Mouse (Mus musculus) adrenal gland, adult (tissue): ENCODE measurements at regions not wholly inside any gene's neighbourhood (a gene's known extent, or its start where the extent isn't known, plus 50 kb on each side); places are given as distances from the start of the nearest gene placed in this dataset.
A peak's percentile ranks its signal among the peaks of the same experiment; 100 is the strongest.

Experiments used
- DNase-seq, 2 experiments: peaks; one replicate each; pipeline ENCODE4 v3.0.0; 2022 to 2023; ENCODE audit warnings: low spot score in 1 of 2; ENCODE audit not compliant: inconsistent age in 2 of 2

GRCm38 (mm10) chr1:71955331-71955730 lies 256.8 kb downstream of the Mreg start:
- no peak for DNase-seq

GRCm38 (mm10) chr1:71953292-71953691 lies 258.8 kb downstream of the Mreg start:
- DNase-seq = no peak

GRCm38 (mm10) chr1:71949549-71949948 lies 262.6 kb downstream of the Mreg start:
- DNase-seq = no peak

GRCm38 (mm10) chr1:71948686-71949085 lies 263.4 kb downstream of the Mreg start:
- no peak for DNase-seq

- DNase-seq = no peak
Measured at GRCm38 (mm10) chr1:71947506-71947905, 264.6 kb downstream of the Mreg start.

GRCm38 (mm10) chr1:71946911-71947310 lies 265.2 kb downstream of the Mreg start:
- DNase-seq = no peak

- peak; percentile 67 to 83 for DNase-seq
Measured at GRCm38 (mm10) chr1:71945070-71945469, 267.0 kb downstream of the Mreg start.

- DNase-seq = no peak
Measured at GRCm38 (mm10) chr1:71944531-71944930, 267.6 kb downstream of the Mreg start.

GRCm38 (mm10) chr1:71942145-71942544 lies 270.0 kb downstream of the Mreg start:
- no peak for DNase-seq

- no peak for DNase-seq
Measured at GRCm38 (mm10) chr1:71941688-71942087, 270.4 kb downstream of the Mreg start.

- peak; percentile 20 to 75 for DNase-seq
Measured at GRCm38 (mm10) chr1:71940900-71941299, 271.2 kb downstream of the Mreg start.

- DNase-seq = peak in 1 of 2 experiments; percentile 53
Measured at GRCm38 (mm10) chr1:71938323-71939007, 273.6 kb downstream of the Mreg start.

GRCm38 (mm10) chr1:71937922-71938321 lies 274.2 kb downstream of the Mreg start:
- no peak for DNase-seq

- DNase-seq = no peak
Measured at GRCm38 (mm10) chr1:71937168-71937567, 274.9 kb downstream of the Mreg start.

GRCm38 (mm10) chr1:71936501-71937129 lies 275.5 kb downstream of the Mreg start:
- no peak for DNase-seq

GRCm38 (mm10) chr1:71925501-71925900 lies 272.5 kb upstream of the Fn1 start:
- DNase-seq = no peak

GRCm38 (mm10) chr1:71924884-71925283 lies 271.9 kb upstream of the Fn1 start:
- no peak for DNase-seq

GRCm38 (mm10) chr1:71923731-71924130 lies 270.7 kb upstream of the Fn1 start:
- DNase-seq = no peak

GRCm38 (mm10) chr1:71921456-71921855 lies 268.5 kb upstream of the Fn1 start:
- no peak for DNase-seq

- no peak for DNase-seq
Measured at GRCm38 (mm10) chr1:71919891-71920290, 266.9 kb upstream of the Fn1 start.

GRCm38 (mm10) chr1:71917021-71917420 lies 264.0 kb upstream of the Fn1 start:
- DNase-seq = no peak

- no peak for DNase-seq
Measured at GRCm38 (mm10) chr1:71914439-71914838, 261.4 kb upstream of the Fn1 start.

GRCm38 (mm10) chr1:71913221-71913620 lies 260.2 kb upstream of the Fn1 start:
- no peak for DNase-seq
